Mouse (Mus musculus) Muller cell, postnatal 12 days (primary cell): Measurements from ENCODE around the gene Fbxl15.

Experiments used
- DNase-seq: peaks from one replicate; pipeline ENCODE4 v3.0.0-alpha.2; 2015; ENCODE audit errors: inconsistent ontology term

Fbxl15 gene

GRCm38 (mm10) chr19:46328081-46329030, at the start of gene Fbxl15:
Fbxl15 (plus strand) TSS chr19:46328184.
- DNase-seq: peak; percentile 95

GRCm38 (mm10) chr19:46282081-46282849, 45.7 kb upstream of the Fbxl15 start:
- DNase-seq: no peak

GRCm38 (mm10) chr19:46284686-46285085, 43.3 kb upstream of the Fbxl15 start:
- DNase-seq: no peak

- no peak for DNase-seq
Observed at GRCm38 (mm10) chr19:46285631-46286030, 42.4 kb upstream of the Fbxl15 start.

DNA sequence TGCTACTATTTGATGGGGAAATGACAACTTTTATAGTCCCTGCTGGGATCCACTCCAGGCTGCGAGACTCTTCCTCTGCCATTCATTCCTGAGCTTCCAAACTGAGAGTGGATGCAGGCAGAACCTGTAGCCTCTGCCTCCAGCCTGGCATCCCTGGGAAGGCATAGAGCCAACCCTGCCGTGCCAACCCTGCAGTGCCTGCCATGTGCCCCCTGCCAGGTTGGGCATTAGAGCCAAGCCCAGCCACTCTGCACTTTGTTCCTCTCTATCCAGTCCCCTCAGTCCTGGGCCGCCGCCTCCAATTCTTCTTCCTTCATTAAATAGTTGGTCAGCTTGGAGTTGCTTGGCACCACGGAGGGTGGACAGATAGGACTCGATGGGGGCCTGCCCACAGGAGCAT, 41.9 kb upstream of the Fbxl15 start:
- no peak for DNase-seq

- no peak for DNase-seq
Observed at GRCm38 (mm10) chr19:46286926-46287325, 41.1 kb upstream of the Fbxl15 start.

- no peak for DNase-seq
Observed at GRCm38 (mm10) chr19:46287566-46287965, 40.4 kb upstream of the Fbxl15 start.

GRCm38 (mm10) chr19:46290535-46291105, 37.4 kb upstream of the Fbxl15 start:
- no peak for DNase-seq

DNA sequence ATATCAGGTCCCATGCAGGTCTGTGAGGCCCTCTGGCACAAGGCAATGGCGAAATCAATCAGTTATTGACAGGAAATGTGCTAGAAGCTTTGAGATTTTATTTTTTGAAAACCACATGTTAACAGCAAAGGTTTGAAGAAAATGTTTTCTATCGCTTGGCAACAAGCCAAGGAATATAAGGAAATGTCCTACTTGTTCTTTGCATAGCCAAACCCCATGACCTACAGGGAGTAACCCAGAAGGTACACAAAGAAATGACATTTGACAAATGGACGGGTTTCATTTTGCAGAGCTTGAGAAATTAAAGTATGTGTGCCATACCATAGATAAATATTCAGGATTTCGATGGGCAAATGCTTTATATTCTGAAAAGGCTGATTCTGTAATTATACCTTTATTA, 31.0 kb upstream of the Fbxl15 start:
- DNase-seq: no peak

- DNase-seq: no peak
Observed at GRCm38 (mm10) chr19:46300294-46301045, 27.5 kb upstream of the Fbxl15 start.

DNA sequence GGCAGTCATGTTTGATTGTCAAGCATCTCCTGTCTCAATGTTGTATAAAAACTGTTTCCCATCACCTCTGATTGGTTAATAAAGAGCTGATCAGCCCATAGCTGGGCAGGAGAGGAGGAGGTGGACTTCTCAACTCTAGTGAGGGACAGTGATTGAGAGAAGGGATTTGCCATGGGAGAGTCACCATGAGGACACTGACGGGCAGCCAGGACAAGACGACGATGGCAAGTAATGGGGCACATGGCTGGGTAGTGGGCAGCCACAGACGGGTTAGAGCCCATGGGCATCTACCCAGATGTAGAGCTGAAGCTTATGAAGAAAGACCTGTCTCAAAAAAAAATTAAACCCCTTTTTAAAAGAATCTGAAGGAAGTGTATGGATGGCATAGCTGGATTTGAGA, 25.4 kb upstream of the Fbxl15 start:
- no peak for DNase-seq

DNA sequence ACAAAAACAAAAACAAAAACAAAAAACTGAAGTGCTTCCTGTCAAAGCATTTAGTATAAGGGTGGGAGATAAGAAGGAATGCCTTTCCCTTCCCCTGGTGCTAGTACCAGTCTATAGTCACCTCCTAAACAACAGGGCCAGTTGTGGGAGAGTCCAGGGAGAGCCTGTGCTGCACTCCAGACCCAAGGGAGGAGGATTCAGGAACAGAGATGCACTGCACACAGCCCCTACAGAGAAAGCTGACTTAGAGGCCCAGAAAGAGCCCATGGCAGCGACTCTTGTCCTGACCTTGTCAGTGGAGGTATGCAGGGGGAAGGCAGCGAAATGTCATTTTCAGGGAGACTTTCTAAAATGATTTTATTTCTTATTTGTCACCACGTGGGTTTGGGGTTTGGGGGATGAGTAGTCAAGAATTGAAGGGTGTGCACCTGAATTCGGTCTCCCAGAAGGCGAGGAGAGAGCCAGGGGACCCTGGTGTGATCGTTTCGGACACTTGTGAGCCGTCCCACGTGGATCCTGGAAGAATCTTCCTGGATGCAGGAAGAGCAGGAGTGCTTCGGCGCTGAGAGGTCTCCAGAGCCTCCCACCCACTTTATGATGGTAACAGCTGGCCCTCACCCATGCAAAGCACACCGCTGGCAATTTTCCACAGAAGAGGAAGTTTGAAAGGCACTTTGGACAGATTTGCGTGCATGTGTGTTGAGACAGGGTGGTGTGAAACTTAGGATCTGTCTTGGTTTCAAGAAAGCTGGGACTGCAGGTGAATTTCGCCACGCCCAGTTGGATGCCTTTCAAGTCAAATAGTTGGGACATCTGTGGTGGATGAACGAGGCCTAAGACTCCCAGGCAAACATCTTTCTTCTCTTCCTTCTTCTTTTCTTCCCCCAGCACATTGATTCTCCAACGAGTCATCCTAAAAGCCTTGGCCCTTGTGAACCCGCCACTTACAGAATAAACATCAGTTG, 24.5 kb upstream of the Fbxl15 start:
- no peak for DNase-seq

GRCm38 (mm10) chr19:46304216-46304841, 23.7 kb upstream of the Fbxl15 start, which contains the start of gene Nfkb2:
Nfkb2 (plus strand) TSS chr19:46304320.
- DNase-seq: peak; percentile 99

GRCm38 (mm10) chr19:46304908-46305333, 23.1 kb upstream of the Fbxl15 start:
- no peak for DNase-seq

DNA sequence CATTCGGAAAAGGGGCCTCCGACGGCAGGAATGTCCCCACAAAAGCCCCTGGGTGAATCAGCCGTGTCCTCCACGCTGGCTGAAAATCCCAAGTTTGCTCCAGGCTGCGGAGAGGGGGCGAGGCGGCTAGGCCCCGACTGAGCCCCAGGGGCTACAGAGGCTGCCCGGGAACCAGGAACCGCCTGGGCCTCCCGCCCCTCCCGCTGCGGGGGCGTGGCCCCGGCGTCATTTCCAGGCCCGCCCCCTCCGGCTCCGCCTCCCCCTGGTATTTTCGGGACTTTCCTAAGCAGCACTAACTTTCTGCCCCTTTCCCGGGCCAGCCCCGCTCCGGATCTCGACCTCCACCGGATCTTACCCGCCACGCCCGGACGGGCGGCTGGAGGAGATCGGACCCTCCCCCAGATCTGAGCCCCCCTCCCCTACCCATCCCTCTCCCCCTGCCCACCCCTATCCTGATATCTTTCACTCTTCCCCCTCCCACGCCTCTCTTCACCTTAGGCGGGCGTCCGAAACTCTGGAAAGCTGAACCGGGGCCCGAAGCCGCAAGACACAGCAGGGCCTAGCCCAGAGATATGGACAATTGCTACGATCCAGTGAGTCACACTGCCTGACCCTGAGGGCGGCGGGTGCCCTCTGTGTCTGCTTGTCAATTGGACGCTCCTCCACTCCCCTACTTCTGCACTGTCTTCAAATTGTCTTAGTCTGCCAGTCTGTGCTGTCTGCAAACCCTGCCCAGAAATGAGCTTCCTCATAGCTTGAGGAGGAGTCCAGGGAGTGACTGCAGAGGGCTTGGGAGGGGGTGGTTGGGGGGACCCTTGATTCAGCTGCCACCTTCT, 22.3 kb upstream of the Fbxl15 start:
- peak; percentile 97 for DNase-seq

DNA sequence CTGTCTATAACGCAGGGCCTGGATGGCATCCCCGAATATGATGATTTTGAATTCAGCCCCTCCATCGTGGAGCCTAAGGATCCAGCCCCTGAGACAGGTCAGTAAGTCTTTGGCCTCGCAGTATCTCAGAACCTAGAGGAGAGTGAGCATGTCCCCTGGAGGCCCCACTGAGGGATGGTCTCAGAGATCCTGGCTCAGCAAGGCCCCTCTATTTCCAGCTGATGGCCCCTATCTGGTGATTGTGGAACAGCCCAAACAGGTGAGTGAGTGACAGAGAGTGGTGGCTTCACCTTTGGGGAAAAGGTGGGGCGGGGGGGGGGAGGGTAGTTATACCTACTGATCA, 21.7 kb upstream of the Fbxl15 start:
- DNase-seq: no peak

- DNase-seq: no peak
Observed at GRCm38 (mm10) chr19:46306751-46307289, 21.2 kb upstream of the Fbxl15 start.

GRCm38 (mm10) chr19:46307781-46308180, 20.2 kb upstream of the Fbxl15 start:
- DNase-seq: no peak

GRCm38 (mm10) chr19:46308303-46308702, 19.7 kb upstream of the Fbxl15 start:
- no peak for DNase-seq
